Mouse (Mus musculus): Measurements from ENCODE around the gene Corin.
A peak's percentile ranks its signal among the peaks of the same experiment; 100 is the strongest.

Corin gene

DNA sequence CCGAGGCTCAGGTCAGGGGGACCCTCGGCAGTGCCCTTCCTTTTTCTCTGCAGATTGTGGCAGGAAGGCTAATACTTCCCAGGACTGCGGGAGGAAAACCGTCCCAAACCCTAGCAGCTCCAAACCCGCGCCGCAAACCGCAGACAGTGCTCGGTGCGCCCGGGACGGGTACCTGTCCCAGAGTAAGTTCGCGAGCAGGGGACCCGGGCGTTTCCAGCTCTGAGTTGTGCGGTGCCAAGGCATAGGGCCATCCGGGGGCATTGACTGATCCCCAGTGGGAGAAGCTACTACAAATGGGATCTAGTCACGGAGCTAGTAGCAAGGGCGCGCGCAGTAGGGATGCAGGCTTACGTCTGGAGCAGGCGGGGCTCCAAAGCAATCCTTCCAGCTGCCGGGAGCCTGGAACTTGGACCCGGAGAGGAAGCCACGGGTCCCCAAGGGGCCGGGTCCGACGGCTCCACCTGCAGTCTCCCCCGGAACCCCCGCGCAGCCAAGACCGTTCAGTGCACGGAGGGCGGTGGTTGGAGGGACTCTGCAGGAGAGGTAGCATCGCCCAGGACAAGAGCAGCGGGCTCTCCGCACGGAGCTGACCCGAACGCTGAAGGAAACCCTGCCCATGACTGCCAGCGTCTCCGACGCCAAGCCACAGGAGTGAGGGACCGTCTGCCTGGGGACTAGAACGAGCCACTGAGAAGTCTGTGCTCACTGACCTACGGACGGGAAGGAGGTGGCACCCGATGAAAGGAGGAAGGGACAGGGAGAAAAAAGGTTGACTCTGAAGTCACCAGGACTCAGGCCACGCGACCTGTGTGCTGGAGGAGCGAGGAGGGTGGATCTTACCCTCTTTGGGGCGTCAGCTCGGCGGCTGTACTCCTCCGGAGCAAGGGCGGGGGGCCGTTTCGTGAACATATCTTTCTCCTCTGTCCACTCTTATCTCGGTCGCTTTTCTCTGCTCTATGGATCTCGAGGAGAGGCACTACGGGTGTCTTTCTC, at the start of gene Corin:
Gene Corin (minus strand): TSS at position 943 of the 993 bp plus-strand sequence.
- peak; percentile 23 for DNase-seq (ENCODE audit: low spot score)

DNA sequence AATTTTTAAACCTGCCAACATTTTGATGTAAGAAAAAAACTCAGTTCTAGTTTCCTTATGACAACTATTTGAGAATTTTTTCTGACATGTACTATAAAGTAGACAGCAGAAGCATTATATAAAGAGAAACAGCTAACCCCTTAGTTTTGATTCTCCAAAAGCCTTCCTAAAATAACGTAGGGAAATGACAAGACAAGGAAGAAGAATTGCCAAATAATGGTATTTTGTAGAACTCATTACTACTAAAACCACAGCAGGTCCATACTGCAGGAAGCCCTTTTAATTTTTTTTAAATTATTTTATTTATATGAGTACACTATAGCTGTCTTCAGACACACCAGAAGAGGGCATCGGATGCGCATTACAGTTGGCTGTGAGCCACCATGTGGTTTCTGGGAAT, 46.9 kb upstream of the Corin start:
- no peak for DNase-seq (ENCODE audit: low spot score)

DNA sequence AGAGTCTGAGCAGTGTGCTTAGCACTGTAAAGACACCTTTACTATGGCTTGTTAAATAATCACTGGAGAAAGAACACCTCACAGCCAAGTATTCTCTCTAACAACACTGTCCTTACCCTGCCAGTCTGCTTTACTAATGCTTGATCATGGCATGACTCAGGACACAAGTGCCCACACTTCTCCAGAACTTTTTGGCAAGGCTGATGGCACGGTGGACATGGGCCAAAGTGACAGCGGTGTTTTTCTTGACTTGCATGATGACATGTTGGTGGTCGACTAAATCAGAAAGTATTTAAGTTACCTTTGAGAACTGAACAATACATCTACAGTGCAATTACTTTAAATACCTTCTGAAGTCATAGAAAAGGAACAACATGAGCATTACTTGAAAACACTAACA, 24.6 kb upstream of the Corin start:
- DNase-seq (ENCODE audit: low spot score) = no peak

DNA sequence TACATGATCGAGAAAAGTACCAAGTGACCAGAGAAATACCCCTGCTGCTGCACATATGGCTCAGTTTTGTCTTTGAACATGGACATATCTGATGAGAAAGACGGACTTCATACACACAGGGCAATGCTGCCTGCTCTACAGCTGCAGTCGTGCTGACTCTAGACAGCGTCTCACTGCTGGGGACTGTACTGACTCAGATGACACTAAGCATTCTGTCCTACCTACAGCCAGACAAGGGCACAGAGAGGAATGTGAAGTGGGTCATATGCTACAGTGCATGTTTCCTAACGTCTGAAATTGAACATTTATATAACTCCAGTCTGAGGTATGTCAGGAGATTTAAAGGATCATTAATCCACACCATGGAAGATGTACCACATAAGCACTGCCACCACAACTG, 9.5 kb upstream of the Corin start:
- no peak for DNase-seq (ENCODE audit: low spot score)

DNA sequence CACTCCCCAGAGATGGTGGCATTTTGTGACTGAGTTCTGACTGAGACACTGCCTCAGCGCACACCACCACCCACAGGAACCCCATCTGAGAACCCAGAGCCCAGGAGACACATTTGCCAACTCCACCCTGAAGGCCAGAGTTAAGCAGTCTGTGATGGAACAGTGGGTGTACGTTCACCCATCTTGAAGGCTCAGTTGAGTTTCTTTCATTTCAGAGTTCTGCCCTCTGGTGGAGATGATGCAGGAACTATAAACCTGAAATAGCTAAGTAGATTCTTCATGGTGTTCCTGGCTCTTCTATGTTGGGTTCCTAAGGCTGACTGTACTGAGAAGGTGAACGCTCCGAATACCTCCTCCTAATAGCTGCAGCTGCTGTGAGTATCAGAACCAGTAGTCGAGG, 1.5 kb upstream of the Corin start:
- no peak for DNase-seq (ENCODE audit: low spot score)

DNA sequence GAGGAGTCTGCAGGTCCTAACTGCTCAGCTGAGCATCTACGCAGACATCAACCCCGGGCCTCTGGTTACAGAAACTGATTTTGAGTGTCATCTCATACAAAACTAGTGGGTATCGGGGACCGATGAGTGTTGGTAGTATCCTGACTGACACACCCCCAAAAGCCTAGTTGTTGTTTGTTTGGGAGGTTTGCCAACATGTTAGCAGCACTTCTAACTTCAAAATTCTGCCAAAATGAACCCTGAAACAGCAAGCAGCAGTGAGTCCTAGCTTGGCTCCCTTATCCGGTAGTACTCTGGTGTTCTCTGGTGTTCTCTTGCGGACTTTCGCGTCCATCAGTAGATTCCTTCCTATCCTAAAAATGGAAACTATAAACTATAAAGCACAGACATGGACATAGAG, 1.5 kb downstream of the Corin start:
- no peak for DNase-seq (ENCODE audit: low spot score)

DNA sequence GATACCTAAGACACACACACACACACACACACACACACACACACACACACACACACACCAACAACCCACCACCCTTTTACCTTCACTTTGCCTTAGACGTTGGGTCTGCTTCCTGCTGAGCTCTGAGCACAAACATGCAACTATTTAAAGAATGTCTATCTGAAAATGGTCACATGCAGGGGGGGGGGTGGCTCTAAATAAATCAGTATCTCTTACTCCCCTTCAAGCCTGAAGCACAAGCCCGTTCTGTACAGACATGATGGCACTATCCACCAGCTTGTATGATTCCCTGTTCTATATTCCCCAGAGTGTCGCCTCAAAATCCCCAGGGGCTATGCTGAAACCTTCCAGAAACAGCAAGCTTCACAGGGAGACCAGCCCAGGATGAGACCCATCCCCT, 2.5 kb downstream of the Corin start:
- no peak for DNase-seq (ENCODE audit: low spot score)

DNA sequence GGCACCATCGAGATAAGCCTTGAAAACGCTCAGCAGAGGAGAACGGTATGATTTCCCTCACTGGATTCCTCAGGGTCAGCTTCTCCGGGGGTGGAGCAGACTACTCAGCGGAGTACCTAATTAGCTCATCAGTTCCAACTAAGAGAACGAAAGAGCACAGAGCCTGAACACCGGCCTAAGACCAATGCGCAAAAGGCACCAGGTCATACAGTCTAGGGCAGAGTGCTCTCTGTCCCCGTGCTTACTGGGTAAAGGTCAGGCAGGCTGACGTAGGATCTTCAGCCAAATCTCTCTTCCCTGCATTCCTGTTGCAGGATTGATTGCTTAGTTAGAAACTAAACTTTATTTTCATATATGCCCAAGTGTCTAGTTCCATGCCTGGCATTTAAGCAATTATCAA, 6.0 kb downstream of the Corin start:
- DNase-seq (ENCODE audit: low spot score) = no peak

DNA sequence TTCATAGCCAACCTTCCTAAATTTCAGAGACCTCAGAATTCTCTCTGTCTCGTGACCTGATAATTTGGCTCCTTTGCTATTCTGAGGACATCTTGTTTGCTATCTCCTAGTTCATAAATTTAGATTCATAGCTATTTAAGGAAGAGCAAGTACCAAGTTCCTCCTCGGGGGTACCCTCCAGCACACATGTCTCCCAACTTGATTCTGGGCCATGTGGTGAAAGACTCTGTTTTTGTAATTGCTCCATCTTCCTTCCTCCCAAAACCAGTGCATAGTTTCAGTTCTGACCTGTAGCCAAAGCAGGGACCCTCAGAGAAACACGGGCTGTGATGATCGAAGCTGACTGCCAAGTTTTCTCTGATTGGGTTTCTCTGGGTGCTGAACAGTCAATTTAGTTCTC, 7.5 kb downstream of the Corin start:
- DNase-seq (ENCODE audit: low spot score) = no peak

DNA sequence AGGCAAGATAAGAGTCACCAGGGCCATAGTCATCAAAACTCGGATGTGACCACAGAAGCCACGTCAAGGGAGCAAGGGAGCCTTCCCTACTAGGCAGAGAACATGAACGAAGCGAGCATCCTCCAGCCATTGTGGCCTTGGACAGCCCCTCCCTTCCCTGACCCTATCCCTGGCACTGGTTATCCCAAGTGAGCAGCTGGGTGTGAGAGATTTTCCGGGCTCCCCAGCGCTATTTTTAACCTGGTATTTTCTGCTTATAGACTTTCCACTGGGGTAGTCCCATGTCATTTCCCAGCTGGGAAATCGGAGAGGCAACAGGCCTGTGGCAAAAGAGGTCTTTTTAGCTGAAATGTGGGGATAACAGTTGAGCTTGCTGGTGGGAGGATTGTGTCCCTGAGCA, 10.4 kb downstream of the Corin start:
- DNase-seq (ENCODE audit: low spot score) = no peak

DNA sequence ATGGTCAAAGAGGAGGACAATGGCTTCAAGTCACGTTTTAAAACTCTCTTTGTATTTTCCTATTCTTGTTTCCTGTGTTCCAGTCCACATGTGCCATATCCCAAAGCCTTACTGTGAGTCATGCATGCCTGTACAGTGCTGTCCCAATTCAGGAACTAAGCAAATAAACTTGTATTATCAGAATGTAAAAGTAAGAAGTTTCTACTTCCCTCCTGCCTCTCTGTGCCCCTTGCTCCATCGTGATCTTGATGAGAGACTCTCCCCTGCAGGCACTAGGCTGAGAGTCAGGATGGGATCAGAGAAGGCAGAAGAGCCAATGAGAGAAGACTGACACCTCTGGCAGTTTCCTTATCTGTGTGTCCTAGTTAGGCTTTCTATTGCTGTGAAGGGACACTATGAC, 13.0 kb downstream of the Corin start:
- no peak for DNase-seq (ENCODE audit: low spot score)

DNA sequence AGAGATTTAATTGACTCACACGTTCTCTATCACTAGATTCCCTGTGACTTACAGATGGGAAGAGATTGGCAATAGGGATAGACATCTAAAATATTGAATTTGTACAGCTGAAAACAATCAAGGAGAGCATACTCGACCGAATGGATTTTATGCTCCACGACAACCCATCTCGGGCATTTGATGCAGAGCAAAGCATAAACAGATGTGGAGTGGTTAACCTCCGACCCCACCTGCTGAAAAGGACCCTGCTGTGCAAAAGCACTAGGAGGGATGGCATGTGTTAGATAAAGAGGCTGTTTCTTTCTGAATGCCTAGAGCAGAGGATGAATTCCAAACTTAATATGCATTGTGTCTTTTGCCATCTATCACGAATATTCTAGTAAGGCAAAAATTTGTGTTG, 23.8 kb downstream of the Corin start:
- no peak for DNase-seq (ENCODE audit: low spot score)

DNA sequence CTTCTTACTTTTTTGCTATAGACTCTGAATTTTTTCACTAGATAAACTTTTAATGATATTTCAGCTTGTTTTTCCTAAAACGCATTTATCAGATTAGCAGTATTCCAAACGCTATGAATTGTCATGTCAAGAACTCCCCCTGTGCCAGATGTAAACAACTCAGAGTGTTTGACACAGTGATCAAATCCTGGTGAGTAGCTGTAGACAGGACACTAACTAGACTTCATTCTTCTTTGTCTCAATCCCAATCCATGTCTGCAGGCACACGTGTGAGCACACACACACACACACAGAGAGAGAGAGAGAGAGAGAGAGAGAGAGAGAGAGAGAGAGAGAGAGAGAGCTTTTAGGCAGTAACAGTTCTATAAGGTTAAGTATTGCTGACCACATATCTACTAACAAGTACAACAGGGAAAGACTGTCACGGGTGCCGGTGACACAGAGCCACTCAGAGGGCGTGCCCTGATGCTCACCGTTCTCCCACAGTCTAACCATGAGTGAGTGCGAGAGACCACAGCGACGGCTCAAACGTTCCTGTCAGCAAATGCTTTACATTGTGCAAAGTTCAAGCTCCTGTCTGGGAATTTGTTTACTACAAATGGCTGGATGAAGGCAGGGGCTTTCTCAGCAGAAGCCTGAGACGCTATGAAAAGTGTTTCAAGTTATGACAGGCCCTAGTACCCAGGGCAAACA, 31.8 kb downstream of the Corin start:
- no peak for DNase-seq (ENCODE audit: low spot score)

DNA sequence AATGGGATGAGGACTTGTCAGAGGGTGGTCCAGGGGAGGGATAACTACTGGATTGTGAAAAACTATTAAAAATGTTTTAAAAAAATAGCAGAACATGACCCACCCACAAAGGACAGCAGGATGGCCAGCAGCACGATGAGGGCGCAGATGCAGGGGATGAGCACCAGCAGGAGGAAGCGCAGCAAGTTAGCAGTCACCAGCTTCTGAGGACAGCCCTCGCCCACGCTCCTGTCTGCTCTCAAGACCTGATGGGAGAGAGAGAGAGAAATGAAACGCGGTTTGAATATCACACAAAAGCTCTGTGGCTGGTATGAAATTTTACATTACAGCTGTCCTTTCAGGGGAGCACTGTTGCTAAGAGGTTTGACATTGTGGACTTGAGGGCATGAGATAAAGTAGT, 32.5 kb downstream of the Corin start:
- DNase-seq (ENCODE audit: low spot score) = no peak

DNA sequence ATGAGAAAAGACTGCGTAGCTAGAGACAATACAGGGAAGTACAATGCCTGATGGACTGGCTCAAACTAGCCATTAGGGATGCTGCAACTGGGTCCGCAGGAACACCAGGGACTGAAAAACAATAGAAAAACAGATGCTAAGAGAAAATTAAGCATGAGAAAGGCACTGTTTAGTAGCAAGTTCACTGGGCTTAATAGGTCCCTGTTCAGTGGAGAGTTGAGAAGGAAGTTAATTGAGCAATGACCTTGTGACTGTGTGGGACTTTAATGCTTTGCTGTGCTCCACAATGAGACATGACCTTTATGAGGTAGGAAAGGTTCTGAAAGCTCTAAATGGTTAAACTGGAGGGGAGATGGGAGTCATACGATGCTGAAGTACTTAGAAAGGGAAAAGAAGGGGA, 39.3 kb downstream of the Corin start:
- no peak for DNase-seq (ENCODE audit: low spot score)

DNA sequence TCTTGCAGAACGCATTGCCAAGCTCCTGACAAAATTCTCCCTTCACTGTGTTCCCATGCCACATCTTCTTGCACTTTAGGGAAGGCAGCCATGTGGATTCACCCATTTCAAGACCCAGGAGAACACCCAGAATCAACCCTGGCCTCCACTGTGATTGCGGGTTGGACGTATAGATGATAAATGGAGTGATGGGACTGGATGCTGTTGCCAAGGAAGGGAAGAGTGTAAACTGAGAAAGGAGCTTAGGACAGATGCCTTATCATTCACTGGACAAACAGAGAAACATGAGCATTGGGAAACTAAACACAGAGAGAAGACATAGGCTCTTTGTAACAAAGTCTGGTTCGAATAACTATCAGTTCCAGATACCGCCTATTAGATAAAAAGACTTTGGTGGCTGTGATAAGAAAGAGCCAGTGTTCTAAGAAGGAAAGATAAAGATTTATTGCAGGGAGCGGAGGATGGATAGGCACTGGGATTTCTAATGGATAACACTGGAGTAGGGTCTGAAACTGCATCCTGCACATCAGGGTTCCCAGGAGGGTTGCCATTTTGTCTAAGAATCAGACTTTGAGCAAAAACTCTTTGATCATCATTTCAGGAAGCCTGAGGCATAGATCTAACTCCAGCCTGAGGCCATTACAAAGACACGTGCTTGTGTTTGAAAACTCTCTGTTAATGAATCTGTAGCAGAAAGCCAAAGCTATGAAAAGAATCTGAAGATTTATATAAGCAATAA, 44.7 kb downstream of the Corin start:
- DNase-seq (ENCODE audit: low spot score) = no peak

DNA sequence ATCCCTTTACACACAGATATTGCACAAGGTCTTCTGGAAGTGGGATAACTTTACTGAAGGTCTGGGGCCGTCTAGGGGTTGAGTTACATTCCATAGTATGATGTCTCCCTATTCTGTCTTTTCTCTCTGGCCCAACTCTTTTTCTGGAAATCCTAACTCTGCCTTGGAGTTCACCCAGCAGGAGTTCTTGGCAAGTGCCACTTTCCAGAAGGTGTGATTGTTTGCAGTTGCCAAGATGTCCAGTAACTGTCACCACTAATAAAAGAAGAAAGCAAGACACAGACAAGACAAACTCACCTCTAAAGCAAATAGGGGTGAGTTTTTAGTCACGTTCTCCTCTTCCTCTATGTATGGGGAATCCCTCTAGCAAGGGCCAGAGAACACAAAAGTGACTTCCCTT, 50.6 kb downstream of the Corin start:
- no peak for DNase-seq (ENCODE audit: low spot score)

DNA sequence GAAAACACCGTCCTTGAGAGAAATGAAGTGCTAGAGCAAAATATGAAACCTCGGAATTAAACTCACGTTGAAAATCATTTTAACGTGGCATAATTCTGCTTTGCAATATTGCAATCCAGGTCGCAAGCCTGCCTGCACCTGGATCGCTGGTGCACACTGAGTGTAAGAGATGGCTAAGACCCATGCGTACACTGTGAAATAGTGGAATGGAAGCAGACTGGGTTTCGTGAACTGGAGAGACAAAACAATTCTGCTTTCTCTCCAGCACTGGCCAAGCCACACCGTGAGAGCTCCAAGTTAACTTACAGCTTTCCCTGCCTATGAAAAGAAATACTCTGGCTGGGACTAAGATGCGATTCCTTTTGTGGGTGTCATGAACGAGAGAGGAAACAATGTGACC, 51.1 kb downstream of the Corin start:
- DNase-seq (ENCODE audit: low spot score) = no peak

DNA sequence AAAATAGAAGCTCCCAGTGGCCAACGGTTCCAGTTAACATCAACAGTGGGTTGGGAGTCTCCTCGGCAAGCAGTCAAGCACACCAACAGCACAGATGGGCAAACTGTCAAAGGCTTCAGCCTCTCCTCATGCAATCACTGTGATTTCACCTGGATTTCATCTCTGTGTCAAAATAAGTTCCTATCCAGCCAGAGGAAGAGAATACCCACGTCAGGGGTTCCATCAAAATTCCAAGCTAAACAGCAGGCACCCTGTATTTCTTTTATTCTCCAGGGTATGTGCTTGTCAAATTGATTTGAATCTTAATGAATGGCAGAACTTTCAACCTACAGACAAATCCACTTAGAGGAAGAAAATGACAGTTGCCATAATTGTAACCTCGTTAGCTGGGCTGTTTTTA, 51.5 kb downstream of the Corin start:
- no peak for DNase-seq (ENCODE audit: low spot score)

DNA sequence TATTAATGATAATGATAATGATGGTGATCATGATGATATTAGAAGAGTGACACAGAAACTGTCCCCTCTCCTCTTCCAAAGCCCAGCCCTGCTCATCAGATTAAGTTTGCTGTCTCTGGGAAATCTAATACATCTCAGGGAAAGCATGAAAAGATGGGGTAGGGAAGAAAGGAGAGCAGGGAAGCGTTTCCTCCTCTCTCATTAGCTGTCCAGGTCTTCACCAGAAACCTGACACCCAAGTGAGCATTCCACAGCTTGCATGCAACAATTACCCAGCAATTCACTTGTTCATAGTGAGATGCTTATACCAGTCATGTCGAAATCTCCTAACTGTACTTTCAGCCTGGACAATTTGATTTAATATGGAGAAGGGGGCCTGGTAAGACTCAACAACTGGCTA, 55.4 kb downstream of the Corin start:
- DNase-seq (ENCODE audit: low spot score) = no peak

DNA sequence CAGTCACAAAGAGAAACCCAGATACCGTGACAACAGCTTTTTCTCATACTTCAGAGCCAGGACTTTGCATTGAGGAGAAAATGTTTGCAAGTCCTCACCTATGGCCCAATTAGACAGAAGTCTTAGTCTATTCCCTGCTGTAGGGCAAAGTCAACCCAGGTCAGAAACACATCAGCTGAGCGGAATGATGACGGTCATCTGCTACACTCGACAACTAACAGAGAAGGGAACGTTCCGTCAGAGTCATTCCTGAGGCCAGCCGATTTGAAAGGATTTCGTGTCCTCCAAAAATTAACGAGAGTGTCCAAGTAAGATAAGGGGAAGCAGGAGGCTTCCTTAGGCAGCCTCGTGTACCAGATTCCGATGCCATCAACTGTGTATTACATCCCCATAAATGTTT, 58.2 kb downstream of the Corin start:
- DNase-seq (ENCODE audit: low spot score) = no peak

DNA sequence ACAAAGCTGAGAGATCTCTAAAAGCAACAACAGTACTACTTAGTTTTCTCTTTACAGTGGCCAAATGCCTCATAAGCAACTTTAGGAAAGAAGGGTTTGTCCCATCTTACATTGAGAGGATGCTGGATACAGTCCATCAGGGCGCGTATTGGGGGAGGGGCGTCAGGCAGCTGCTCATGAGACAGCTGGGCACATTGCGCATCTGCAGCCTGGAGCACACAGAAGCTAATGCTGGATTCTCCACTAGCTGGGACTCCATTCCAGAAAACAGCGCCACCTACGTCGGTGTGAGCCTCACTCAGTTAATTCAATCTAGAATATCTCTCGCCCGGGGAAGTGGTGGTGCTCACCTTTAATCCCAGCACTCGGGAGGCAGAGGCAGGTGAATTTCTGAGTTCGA, 60.3 kb downstream of the Corin start:
- DNase-seq (ENCODE audit: low spot score) = no peak

DNA sequence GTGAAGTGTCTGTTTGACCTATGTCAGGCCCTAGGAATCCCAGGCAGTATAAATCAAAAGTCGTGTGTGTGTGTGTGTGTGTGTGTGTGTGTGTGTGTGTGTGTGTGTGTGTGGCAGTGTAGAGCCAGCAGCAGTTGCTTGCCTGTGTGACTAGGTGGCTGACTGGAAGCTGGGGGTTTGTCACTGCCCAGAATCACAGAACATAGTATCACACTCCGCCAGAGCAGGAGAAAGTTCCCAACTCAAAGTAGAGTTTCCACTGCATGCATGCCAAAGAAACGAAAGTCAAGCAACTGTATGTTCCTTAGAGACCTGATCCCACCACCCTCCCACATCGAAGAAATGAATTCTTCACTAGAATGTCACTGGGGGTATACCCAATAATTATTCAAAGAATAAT, 61.3 kb downstream of the Corin start:
- DNase-seq (ENCODE audit: low spot score) = no peak
